Mouse (Mus musculus) heart, embryonic 11.5 days (tissue): ENCODE measurements around the gene Tmem44. TPM values are rescaled to one million over a fixed set of nuclear protein-coding genes. Genes with fewer than 3 reads are reported as not detected.
A peak's percentile ranks its signal among the peaks of the same experiment; 100 is the strongest.

ENCODE experiments used
- ATAC-seq: fragments of 200-750 bp; cut with Nextera tagmentation; replicated peaks from 2 replicates; pipeline ENCODE4 v1.8.0; 2017; ENCODE audit warnings: moderate library complexity; ENCODE audit not compliant: insufficient number of reproducible peaks, low FRiP score, low TSS enrichment
- H3K27ac ChIP-seq: fragments of 300-500 bp; sonication (generic); 2 replicates; pipeline ENCODE4 v1.5.1; 2014; ENCODE audit warnings: mild to moderate bottlenecking, low read depth, low read length
- H3K27me3 ChIP-seq: fragments of 300-500 bp; sonication (generic); 2 replicates; pipeline ENCODE4 v1.6.1; 2014; ENCODE audit warnings: mild to moderate bottlenecking, low read length, mixed read lengths; ENCODE audit not compliant: control insufficient read depth, insufficient read depth
- H3K36me3 ChIP-seq: fragments of 300-500 bp; sonication (generic); 2 replicates; pipeline ENCODE4 v1.6.1; 2014; ENCODE audit warnings: mild to moderate bottlenecking, low read length, moderate library complexity, mixed read lengths; ENCODE audit not compliant: control insufficient read depth, insufficient read depth
- H3K4me1 ChIP-seq: fragments of 300-500 bp; sonication (generic); 2 replicates; pipeline ENCODE4 v1.6.1; 2014; ENCODE audit warnings: low read length; ENCODE audit not compliant: control insufficient read depth, insufficient read depth
- H3K4me2 ChIP-seq: fragments of 300-500 bp; sonication (generic); 2 replicates; pipeline ENCODE4 v1.6.1; 2014; ENCODE audit warnings: mild to moderate bottlenecking, moderate library complexity
- H3K4me3 ChIP-seq: fragments of 300-500 bp; sonication (generic); 2 replicates; pipeline ENCODE4 v1.5.1; 2014; ENCODE audit warnings: low read depth, low read length
- H3K9ac ChIP-seq: fragments of 300-500 bp; sonication (generic); 2 replicates; pipeline ENCODE4 v1.6.1; 2014; ENCODE audit warnings: mild to moderate bottlenecking, low read depth, low read length, moderate library complexity
- H3K9me3 ChIP-seq: fragments of 300-500 bp; sonication (generic); replicated peaks from 2 replicates; pipeline ENCODE4 v1.6.1; 2016; ENCODE audit warnings: low read length; ENCODE audit not compliant: control insufficient read depth
- WGBS: fragments of 180-500 bp; shearing (Covaris S2); extraction: QIAGEN DNeasy Blood & Tissue Kit; methylation state at CpG from one replicate; pipeline ENCODE4 v1.1.7; 2014; ENCODE audit not compliant: insufficient replicate concordance; 5-methylcytosine and 5-hydroxymethylcytosine counted together
- polyA plus RNA-seq: library from polyadenylated mRNA; unstranded; fragments of >200 nt; fragmentation: Nextera tagmentation; extraction: Ambion mirVana; gene quantifications from 2 replicates; pipeline ENCODE4 v1.2.1, GENCODE M21; 2014

The Tmem44 gene
- polyA plus RNA-seq, 1 experiment from 2014 or later, result 16.4 TPM

DNA sequence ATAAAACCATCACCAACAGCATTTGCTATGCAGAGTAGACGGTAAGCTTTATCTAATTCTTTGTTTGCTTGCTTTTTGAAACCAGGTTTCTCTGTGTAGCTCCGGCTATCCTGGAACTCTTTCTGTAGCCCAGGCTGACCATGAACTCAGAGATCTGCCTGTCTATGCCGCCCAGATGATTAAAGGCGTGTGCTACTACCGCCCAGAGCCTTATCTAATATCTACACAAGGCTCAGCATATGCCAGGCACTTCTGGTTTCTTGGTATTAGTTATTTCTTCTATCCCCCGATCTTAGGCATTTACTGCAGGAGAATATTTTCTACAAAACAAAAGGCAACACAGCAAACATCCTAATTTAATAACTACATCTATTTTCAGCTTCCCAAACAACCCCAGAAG, 15.0 kb upstream of the Tmem44 start:
- Histone ChIP-seq H3K27ac (no peak overlapping the region), H3K27me3 (no peaks in the 10 kb centered on the region), H3K9me3 (no peaks in the 10 kb centered on the region), H3K9ac (no peak overlapping the region), H3K4me1 (no peaks in the 10 kb centered on the region), H3K36me3 (peaks cover 64% of the 10 kb centered on the region), H3K4me2 (no peak overlapping the region), H3K4me3 (no peak overlapping the region)
- no peak for ATAC-seq
- WGBS, result 84% methylated on average over 6 of the region's 6 CpGs

DNA sequence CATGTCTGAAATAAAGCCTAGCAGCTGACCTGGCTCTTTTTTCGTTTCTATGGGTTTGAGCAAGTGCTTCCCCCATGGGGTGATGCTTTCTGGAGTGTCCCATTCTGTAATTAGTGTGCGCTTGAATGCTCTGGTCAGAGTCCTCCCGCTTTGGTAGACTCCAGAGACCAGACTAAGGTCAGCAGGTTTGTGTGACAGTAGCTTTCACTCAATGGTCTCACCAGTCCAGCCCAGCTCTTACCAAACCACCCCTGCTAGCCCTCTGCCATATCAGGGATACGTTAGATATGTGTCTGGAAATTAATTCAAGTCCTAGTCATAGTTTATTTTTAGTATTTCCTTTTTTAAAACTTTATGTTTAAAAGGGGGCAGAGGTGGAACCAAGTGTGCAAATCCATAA, 10.0 kb upstream of the Tmem44 start:
- no peak for ATAC-seq
- H3K9me3 ChIP-seq, result 0 out of 2 replicates have a peak, but pooled peaks cover 2% of the 10 kb centered on the region
- H3K4me3 ChIP-seq, result no peak overlapping the region
- no peaks in the 10 kb centered on the region for H3K27me3 ChIP-seq
- peaks cover 49% of the 10 kb centered on the region for H3K36me3 ChIP-seq
- H3K27ac ChIP-seq, result no peak overlapping the region
- peaks cover 4% of the 10 kb centered on the region; the same call in 1 of the 2 replicates for H3K4me1 ChIP-seq
- WGBS, result 87% methylated on average over 4 of the region's 4 CpGs
- no peak overlapping the region for H3K4me2 ChIP-seq
- H3K9ac ChIP-seq, result no peak overlapping the region

DNA sequence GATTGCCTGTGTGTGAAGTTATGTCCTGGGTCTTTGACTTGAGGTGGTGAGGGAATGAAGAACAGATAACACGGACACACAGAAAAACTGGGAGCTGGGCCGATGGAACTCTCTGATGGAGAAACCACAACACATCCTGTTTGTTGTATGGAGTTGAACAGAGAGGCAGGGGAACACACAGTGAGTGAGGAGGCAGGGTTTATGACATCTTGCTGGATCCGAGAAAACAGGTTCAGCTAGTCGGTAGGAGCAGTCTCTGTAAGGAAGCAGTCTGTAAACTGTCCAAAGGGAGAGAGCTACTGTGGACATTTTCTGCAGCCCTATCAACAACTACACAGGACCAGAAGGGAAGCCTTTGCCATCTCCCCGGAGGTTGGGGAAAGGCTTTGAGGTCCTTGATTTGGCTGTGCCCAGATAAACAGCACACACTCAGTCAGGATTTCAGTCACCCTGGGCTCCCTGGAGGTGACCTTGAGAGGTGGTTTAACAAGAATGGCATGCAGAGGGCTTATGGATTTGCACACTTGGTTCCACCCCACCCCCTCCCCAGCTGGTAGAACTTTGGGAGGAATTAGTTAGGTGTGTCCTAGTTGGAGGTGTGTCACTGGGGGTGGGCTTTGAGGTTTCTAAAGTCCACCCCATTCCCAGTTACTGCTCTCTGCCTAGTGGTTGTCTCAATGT, 8.8 kb upstream of the Tmem44 start:
- Histone ChIP-seq H3K9me3 (0 out of 2 replicates have a peak, but pooled peaks cover 4% of the 10 kb centered on the region), H3K27me3 (no peaks in the 10 kb centered on the region), H3K9ac (0 out of 2 replicates have a peak overlapping the region, but pooled peaks have one; percentile 16), H3K4me3 (no peak overlapping the region), H3K27ac (peak overlapping the region; percentile 68), H3K4me2 (no peak overlapping the region), H3K4me1 (peaks cover 4% of the 10 kb centered on the region; the same call in 1 of the 2 replicates), H3K36me3 (peaks cover 38% of the 10 kb centered on the region)
- ATAC-seq, result no peak
- 68% methylated on average over 5 of the region's 5 CpGs for WGBS

DNA sequence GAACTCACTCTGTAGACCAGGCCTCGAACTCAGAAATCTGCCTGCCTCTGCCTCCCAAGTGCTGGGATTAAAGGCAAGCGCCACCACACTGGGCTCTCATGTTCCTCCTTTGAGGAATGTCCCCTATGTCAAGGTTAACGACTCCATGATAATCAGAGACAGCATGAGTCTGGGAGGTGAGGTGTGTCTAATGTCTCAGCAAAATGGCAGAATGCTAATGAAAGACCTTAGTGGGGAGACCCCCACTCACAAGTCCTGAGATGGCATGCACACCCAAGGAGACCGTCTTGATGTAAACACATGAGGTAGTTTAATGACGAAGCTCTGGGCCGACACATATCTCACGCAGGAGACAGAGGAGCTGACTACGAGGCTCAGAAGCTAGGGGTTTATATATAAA, 3.5 kb upstream of the Tmem44 start:
- H3K9me3 ChIP-seq, result 0 out of 2 replicates have a peak, but pooled peaks cover 4% of the 10 kb centered on the region
- peaks cover 17% of the 10 kb centered on the region for H3K4me1 ChIP-seq
- no peak for ATAC-seq
- no peak overlapping the region for H3K27ac ChIP-seq
- no peak overlapping the region for H3K9ac ChIP-seq
- peaks cover 5% of the 10 kb centered on the region; the same call in 1 of the 2 replicates for H3K36me3 ChIP-seq
- no peak overlapping the region for H3K4me2 ChIP-seq
- H3K4me3 ChIP-seq, result no peak overlapping the region
- WGBS, result 89% methylated on average over 8 of the region's 8 CpGs
- H3K27me3 ChIP-seq, result no peaks in the 10 kb centered on the region

DNA sequence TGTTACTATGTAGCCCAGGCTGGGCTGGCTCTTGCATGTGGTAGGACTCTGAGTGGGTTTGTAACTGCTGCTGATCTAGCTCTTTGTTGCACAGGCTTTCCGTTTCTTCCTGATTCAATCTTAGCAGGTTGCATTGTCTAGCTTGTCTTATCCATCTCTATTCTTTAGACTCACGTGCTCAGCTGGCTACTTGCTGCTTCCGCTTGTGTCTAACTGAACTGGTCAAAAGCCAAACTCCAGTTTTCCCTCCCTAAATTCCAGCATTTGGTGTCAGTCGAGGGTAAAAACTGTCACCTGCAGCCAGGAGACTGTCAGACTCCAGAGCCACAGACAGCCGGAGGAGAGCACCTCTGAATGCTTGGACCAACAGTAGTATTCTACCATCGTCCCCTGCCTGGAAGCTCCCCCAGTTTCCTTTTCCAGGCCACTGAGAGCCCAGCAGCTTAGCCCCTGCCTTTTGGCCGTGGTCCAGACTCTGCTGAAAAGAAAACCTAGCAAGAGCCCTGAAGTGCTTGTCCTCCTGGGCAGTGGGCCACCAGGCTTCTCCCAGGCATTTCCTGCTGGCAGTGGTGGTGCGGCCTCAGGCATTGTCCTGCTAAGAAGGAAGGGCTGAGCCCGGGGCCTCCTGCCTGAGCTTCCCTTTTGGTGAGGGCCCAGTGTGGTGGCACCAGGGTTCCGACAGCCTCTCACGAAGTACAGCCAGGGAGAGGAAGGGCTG, 2.1 kb upstream of the Tmem44 start:
- H3K4me2 ChIP-seq, result peak overlapping the region; percentile 6; the same call in 1 of the 2 replicates
- H3K9me3 ChIP-seq, result 0 out of 2 replicates have a peak, but pooled peaks cover 4% of the 10 kb centered on the region
- no peaks in the 10 kb centered on the region for H3K27me3 ChIP-seq
- ATAC-seq, result peak; percentile 52; the same call in 1 of the 2 replicates
- peak overlapping the region; percentile 72 for H3K27ac ChIP-seq
- peak overlapping the region; percentile 50 for H3K9ac ChIP-seq
- peaks cover under 1% of the 10 kb centered on the region; the same call in 1 of the 2 replicates for H3K36me3 ChIP-seq
- H3K4me1 ChIP-seq, result peaks cover 17% of the 10 kb centered on the region
- no peak overlapping the region for H3K4me3 ChIP-seq
- WGBS, result 29% methylated on average over 11 of the region's 11 CpGs

DNA sequence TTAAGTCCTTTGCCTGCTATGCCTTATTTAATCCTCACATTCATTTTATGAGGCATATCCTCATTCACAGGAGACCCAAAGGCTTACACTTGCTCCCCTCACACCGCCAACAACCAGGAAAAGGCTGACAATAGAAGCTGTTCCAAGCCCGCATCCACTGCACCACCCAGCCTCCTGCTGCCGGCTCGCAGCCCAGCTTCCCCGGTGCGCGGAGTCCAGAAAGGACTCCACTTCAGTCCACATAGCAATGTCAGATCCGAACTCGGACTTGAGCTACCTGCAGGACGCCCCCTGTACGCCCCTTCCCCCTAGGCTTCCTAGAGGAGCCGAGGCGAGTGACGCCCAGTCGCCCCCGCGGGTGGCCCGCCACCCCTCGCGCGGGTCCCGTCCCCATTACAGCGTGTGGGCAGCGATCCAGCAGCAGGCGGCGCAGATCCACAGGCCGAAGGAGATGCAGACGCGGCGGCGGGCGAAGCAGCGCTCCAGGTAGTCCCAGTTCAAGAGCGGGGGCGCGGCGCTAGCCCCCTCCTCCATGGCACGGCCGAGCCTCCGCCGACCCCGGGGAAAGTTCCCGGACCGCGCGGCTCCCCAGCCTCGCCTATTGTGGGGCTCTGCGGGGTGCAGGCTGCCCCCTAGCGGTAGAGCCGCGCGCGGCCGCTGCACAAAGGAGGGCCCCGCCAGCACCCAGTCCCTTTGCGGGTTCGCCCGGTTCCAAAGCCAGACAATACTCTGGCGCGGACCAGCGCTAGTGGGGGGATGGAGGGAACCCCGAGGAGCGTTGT, 485 bp downstream of the Tmem44 start:
- H3K27me3 ChIP-seq, result no peaks in the 10 kb centered on the region
- peak overlapping the region; percentile 59 for H3K27ac ChIP-seq
- under 1% methylated on average over 62 of the region's 63 CpGs for WGBS

DNA sequence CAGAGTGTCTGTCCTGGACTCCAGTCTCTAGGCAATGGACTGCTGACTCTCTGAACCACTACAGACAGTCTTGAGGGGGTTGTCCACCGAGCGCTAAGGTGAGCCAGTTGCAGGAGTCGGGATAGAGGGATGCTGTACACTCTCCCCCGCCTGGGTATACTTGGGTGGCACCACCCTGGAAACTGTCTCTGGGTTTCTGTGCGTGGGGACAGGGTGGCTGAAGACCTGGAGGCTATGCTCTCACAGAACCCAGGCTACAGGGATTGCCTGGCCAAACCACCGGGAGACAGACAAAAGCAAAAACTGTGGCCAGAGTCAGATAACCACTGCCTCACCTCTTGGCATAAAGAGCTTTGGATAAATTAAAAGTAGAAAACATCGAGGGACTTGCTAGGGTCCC, 1.1 kb downstream of the Tmem44 start:
- peak overlapping the region; percentile 83 for H3K4me3 ChIP-seq
- no peak for ATAC-seq
- peak overlapping the region; percentile 16; the same call in 1 of the 2 replicates for H3K9ac ChIP-seq
- no peaks in the 10 kb centered on the region for H3K9me3 ChIP-seq
- H3K4me1 ChIP-seq, result peaks cover 17% of the 10 kb centered on the region
- WGBS, result 85% methylated on average over 7 of the region's 7 CpGs
- peaks cover 8% of the 10 kb centered on the region for H3K36me3 ChIP-seq
- no peak overlapping the region for H3K27ac ChIP-seq
- no peaks in the 10 kb centered on the region for H3K27me3 ChIP-seq
- peak overlapping the region; percentile 82 for H3K4me2 ChIP-seq

More for the DNA sequence above, 485 bp downstream of the Tmem44 start:
- Histone ChIP-seq H3K9ac (peak overlapping the region; percentile 95), H3K36me3 (peaks cover 8% of the 10 kb centered on the region), H3K4me1 (peaks cover 17% of the 10 kb centered on the region), H3K9me3 (no peaks in the 10 kb centered on the region), H3K4me2 (peak overlapping the region; percentile 82), H3K4me3 (peak overlapping the region; percentile 83)
- ATAC-seq, result peak; percentile 65

DNA sequence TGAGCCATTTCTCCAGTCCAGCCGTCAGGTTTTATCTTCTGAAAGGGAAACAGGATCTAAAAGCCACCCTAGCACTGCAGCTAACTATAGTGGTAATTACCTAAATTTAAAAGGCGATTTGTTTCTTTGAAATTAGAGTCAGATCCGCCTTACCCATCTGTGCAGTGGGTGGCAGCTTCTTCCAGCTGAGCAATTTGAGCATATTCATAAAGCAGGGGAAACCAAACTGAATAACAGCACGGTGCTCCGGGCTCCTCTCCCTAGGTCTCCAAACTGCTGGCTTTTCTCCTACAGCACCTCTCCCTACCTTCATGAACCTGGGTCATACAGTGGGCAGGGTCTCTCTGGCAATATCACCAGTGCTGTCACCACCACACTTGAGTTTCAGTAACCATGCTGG, 2.4 kb downstream of the Tmem44 start:
- 75% methylated on average over 5 of the region's 5 CpGs for WGBS
- Histone ChIP-seq H3K4me3 (no peak overlapping the region), H3K9ac (no peak overlapping the region), H3K9me3 (no peaks in the 10 kb centered on the region), H3K4me2 (no peak overlapping the region), H3K4me1 (peaks cover 17% of the 10 kb centered on the region), H3K36me3 (peaks cover 11% of the 10 kb centered on the region), H3K27me3 (no peaks in the 10 kb centered on the region), H3K27ac (no peak overlapping the region)
- no peak for ATAC-seq
